Mouse (Mus musculus) thymus, postnatal 0 days (tissue): Measurements from ENCODE around the gene Rprd1b. TPM values are rescaled to one million over a fixed set of nuclear protein-coding genes. Genes with fewer than 3 reads are reported as not detected.

Experiments used
- DNase-seq: peaks from one replicate; pipeline ENCODE4 v3.0.0-alpha.2; 2015; ENCODE audit warnings: low spot score
- polyA plus RNA-seq: library from polyadenylated mRNA; unstranded; fragments of >200 nt; fragmentation: Nextera tagmentation; extraction: Ambion mirVana; gene quantifications from 2 replicates; pipeline ENCODE4 v1.2.1, GENCODE M21; 2015

Gene Rprd1b
- polyA plus RNA-seq, 1 experiment from 2014 or later = 47.8 TPM

- DNase-seq = no peak
Observed at GRCm38 (mm10) chr2:158169771-158170170, 141.5 kb downstream of the Rprd1b start.

- DNase-seq = no peak
Observed at GRCm38 (mm10) chr2:158170394-158170793, 142.1 kb downstream of the Rprd1b start.

GRCm38 (mm10) chr2:158174438-158174837 is 146.1 kb downstream of the Rprd1b start:
- no peak for DNase-seq

- no peak for DNase-seq
Observed at GRCm38 (mm10) chr2:158174958-158175357, 146.7 kb downstream of the Rprd1b start.

- no peak for DNase-seq
Observed at GRCm38 (mm10) chr2:158175433-158175832, 147.1 kb downstream of the Rprd1b start.

- no peak for DNase-seq
Observed at GRCm38 (mm10) chr2:158176763-158177162, 148.5 kb downstream of the Rprd1b start.

GRCm38 (mm10) chr2:158177574-158177973 is 149.3 kb downstream of the Rprd1b start:
- DNase-seq = no peak

GRCm38 (mm10) chr2:158178139-158178538 is 149.8 kb downstream of the Rprd1b start:
- DNase-seq = no peak

GRCm38 (mm10) chr2:158178696-158179369 is 150.5 kb downstream of the Rprd1b start:
- DNase-seq = peak; percentile 46

GRCm38 (mm10) chr2:158179370-158180111 is 151.2 kb downstream of the Rprd1b start:
- no peak for DNase-seq

- DNase-seq = peak; percentile 50
Observed at GRCm38 (mm10) chr2:158180797-158181196, 152.5 kb downstream of the Rprd1b start.

Other genes with a start within 250 kb of the Rprd1b start
- gene Vstm2l, start 113.8 kb upstream of the Rprd1b start, polyA plus RNA-seq = not detected in 2 replicates
- gene Tti1, start 64 bp upstream of the Rprd1b start, polyA plus RNA-seq = 18.9 and 22.0 TPM in 2 replicates
- 8.5 and 9.0 TPM in 2 replicates for gene Tgm2, start 117.9 kb downstream of the Rprd1b start, polyA plus RNA-seq
- 0.35 and 0.47 TPM in 2 replicates for gene D630003M21Rik, start 200.7 kb downstream of the Rprd1b start, polyA plus RNA-seq
- gene Bpi, start 229.6 kb downstream of the Rprd1b start, polyA plus RNA-seq = 0.08 TPM in 1 of 2 replicates, not detected in the other